Mouse (Mus musculus) kidney, embryonic 16.5 days (tissue): ENCODE measurements around the gene Adamts8. TPM values are rescaled to one million over a fixed set of nuclear protein-coding genes. Genes with fewer than 3 reads are reported as not detected.

Source experiments
- ATAC-seq: fragments of 200-750 bp; cut with Nextera tagmentation; 2 replicates; pipeline ENCODE4 v1.8.0; 2017; ENCODE audit warnings: moderate TSS enrichment; ENCODE audit not compliant: low FRiP score, low TSS enrichment
- H3K27ac ChIP-seq: fragments of 300-500 bp; sonication (generic); 2 replicates; pipeline ENCODE4 v1.5.1; 2014; ENCODE audit warnings: low read length
- H3K27me3 ChIP-seq: fragments of 300-500 bp; sonication (generic); 2 replicates; pipeline ENCODE4 v1.6.1; 2014; ENCODE audit warnings: low read length, control low read depth, mixed read lengths; ENCODE audit not compliant: insufficient read depth
- H3K36me3 ChIP-seq: fragments of 300-500 bp; sonication (generic); 2 replicates; pipeline ENCODE4 v1.6.1; 2014; ENCODE audit warnings: low read length, control low read depth, mixed read lengths; ENCODE audit not compliant: insufficient read depth
- H3K4me1 ChIP-seq: fragments of 300-500 bp; sonication (generic); 2 replicates; pipeline ENCODE4 v1.6.1; 2014; ENCODE audit warnings: low read length, control low read depth, mixed read lengths; ENCODE audit not compliant: insufficient read depth
- H3K4me2 ChIP-seq: fragments of 300-500 bp; sonication (generic); replicated peaks from 2 replicates; pipeline ENCODE4 v1.6.1; 2014; ENCODE audit warnings: low read depth, low read length
- H3K4me3 ChIP-seq: fragments of 300-500 bp; sonication (generic); 2 replicates; pipeline ENCODE4 v1.5.1; 2014; ENCODE audit warnings: mild to moderate bottlenecking, low read length
- H3K9ac ChIP-seq: fragments of 300-500 bp; sonication (generic); replicated peaks from 2 replicates; pipeline ENCODE4 v1.6.1; 2014; ENCODE audit warnings: low read length
- H3K9me3 ChIP-seq: fragments of 300-500 bp; sonication (generic); 2 replicates; pipeline ENCODE4 v1.6.1; 2016; ENCODE audit warnings: low read length, control low read depth
- whole genome bisulfite sequencing: fragments of 180-500 bp; shearing (Covaris S2); extraction: QIAGEN DNeasy Blood & Tissue Kit; methylation state at CpG from one replicate; pipeline ENCODE4 v1.1.7; 2014; 5-methylcytosine and 5-hydroxymethylcytosine counted together
- polyA plus RNA-seq: library from polyadenylated mRNA; unstranded; fragments of >200 nt; fragmentation: Nextera tagmentation; extraction: Ambion mirVana; gene quantifications from 2 replicates; pipeline ENCODE4 v1.2.1, GENCODE M21; 2015

Adamts8 gene
- polyA plus RNA-seq: 0.59 and 0.76 TPM in 2 replicates

DNA sequence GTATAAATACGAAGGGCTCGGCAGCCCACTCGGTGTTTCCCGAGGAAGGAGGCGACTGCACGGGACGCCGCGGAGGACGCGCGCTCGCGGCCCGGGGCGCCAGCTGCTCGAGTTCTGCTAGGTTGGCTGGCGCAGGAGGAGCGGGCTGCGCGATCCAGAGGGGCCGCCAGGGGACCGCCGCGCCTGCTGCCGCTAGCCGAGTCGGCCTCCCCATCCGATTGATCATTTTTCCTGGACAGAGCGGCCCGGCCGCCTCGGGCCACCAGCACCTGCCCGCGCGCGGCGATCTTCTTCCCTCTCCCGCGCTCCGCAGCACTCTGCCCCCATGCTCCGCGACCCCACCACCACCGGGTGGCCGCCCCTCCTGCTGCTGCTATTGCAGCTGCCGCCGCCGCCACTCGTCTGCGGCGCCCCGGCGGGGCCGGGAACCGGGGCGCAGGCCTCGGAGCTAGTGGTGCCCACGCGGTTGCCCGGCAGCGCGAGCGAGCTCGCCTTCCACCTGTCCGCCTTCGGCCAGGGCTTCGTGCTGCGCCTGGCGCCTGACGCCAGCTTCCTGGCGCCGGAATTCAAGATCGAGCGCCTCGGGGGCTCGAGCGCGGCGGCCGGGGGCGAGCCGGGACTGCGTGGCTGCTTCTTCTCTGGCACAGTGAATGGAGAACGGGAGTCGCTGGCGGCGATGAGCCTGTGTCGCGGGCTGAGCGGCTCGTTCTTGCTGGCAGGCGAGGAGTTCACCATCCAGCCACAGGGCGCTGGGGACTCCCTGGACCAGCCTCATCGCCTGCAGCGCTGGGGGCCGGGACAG lies at the start of gene Adamts8:
TSS of gene Adamts8 (plus strand) at position 51 of the 802 bp plus-strand sequence.
- H3K4me1 ChIP-seq: peaks cover 12% of the 10 kb centered on the region
- H3K9ac ChIP-seq: peak within 1 kb of the TSS; percentile 57
- peak; percentile 82 for ATAC-seq
- H3K27ac ChIP-seq: no peak within 1 kb of the TSS
- peak within 1 kb of the TSS; percentile 84 for H3K4me2 ChIP-seq
- no peaks in the 10 kb centered on the region for H3K36me3 ChIP-seq
- H3K9me3 ChIP-seq: no peaks in the 10 kb centered on the region
- WGBS: under 1% methylated on average over 96 of the region's 96 CpGs
- H3K4me3 ChIP-seq: peak within 1 kb of the TSS; percentile 52
- peaks cover 53% of the 10 kb centered on the region for H3K27me3 ChIP-seq

GRCm38 (mm10) chr9:30895618-30896017 lies 46.7 kb upstream of the Adamts8 start:
- Histone ChIP-seq H3K4me1 (no peaks in the 10 kb centered on the region), H3K27ac (no peak overlapping the region), H3K27me3 (no peaks in the 10 kb centered on the region), H3K4me3 (no peak overlapping the region), H3K4me2 (no peak overlapping the region), H3K36me3 (peaks cover 3% of the 10 kb centered on the region; the same call in 1 of the 2 replicates), H3K9ac (no peak overlapping the region), H3K9me3 (no peaks in the 10 kb centered on the region)
- ATAC-seq: no peak
- WGBS: 87% methylated on average over 3 of the region's 3 CpGs

GRCm38 (mm10) chr9:30896752-30897151 lies 45.6 kb upstream of the Adamts8 start:
- no peak overlapping the region for H3K27ac ChIP-seq
- 73% methylated on average over 5 of the region's 5 CpGs for WGBS
- 0 out of 2 replicates have a peak, but pooled peaks have one; percentile 65 for ATAC-seq

GRCm38 (mm10) chr9:30897169-30897568 lies 45.2 kb upstream of the Adamts8 start:
- H3K27ac ChIP-seq: no peak overlapping the region
- H3K4me1 ChIP-seq: no peaks in the 10 kb centered on the region
- H3K36me3 ChIP-seq: peaks cover 6% of the 10 kb centered on the region; the same call in 1 of the 2 replicates
- H3K27me3 ChIP-seq: no peaks in the 10 kb centered on the region
- H3K9ac ChIP-seq: no peak overlapping the region
- no peaks in the 10 kb centered on the region for H3K9me3 ChIP-seq
- WGBS: 76% methylated on average over 2 of the region's 2 CpGs
- no peak overlapping the region for H3K4me3 ChIP-seq
- ATAC-seq: no peak
- H3K4me2 ChIP-seq: no peak overlapping the region

More at GRCm38 (mm10) chr9:30896752-30897151, 45.6 kb upstream of the Adamts8 start:
- Histone ChIP-seq H3K9me3 (no peaks in the 10 kb centered on the region), H3K4me1 (no peaks in the 10 kb centered on the region), H3K27me3 (no peaks in the 10 kb centered on the region), H3K9ac (no peak overlapping the region), H3K4me3 (no peak overlapping the region), H3K4me2 (no peak overlapping the region), H3K36me3 (peaks cover 6% of the 10 kb centered on the region; the same call in 1 of the 2 replicates)

GRCm38 (mm10) chr9:30902152-30902551 lies 40.2 kb upstream of the Adamts8 start:
- Histone ChIP-seq H3K36me3 (peaks cover 10% of the 10 kb centered on the region), H3K4me2 (no peak overlapping the region), H3K4me1 (no peaks in the 10 kb centered on the region), H3K27ac (no peak overlapping the region), H3K9ac (no peak overlapping the region), H3K27me3 (no peaks in the 10 kb centered on the region), H3K9me3 (no peaks in the 10 kb centered on the region), H3K4me3 (no peak overlapping the region)
- no peak for ATAC-seq
- WGBS: 91% methylated on average over 19 of the region's 19 CpGs

DNA sequence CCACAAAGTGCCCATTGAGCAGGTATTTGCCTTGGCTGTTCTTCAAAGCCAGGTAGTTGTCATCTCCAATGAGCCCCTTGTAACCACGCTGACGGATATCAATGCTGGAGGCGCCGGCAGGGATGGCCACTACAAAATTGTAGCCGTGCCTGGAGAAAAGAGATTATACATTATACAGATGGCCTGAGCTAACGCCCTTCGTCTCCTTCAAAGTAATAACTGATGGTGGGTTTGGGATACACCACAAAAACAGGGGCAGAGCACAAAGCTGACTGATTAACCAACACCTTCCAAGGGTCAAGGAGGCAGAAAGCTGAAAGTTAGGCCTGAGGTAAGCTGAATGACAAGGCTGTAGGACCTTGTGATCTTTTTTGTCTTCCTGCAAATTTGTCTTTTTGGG lies 39.7 kb upstream of the Adamts8 start:
- no peak overlapping the region for H3K4me3 ChIP-seq
- H3K9me3 ChIP-seq: no peaks in the 10 kb centered on the region
- H3K27me3 ChIP-seq: no peaks in the 10 kb centered on the region
- H3K9ac ChIP-seq: no peak overlapping the region
- H3K4me2 ChIP-seq: no peak overlapping the region
- no peaks in the 10 kb centered on the region for H3K4me1 ChIP-seq
- 86% methylated on average over 7 of the region's 7 CpGs for WGBS
- H3K36me3 ChIP-seq: peaks cover 10% of the 10 kb centered on the region
- 0 out of 2 replicates have a peak, but pooled peaks have one; percentile 35 for ATAC-seq
- no peak overlapping the region for H3K27ac ChIP-seq

DNA sequence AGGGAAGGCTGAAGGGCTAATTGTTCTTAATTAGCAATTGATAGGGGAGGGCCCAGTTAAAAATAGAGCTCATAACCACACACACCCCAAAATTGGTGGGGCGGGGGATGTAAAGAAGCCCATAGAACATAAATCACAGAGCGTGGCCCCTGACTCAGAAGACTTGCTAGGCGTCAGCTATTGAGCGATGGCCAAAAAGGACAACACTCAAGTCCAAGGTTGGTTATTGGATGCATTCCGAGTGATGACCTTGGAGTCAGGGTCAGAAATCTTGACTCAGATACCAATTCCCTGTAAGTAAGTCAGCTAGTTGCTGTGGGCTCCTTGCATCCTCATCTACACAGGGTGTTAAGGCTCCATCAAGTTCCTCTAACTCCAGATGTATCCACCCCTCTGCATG lies 39.1 kb upstream of the Adamts8 start:
- H3K4me3 ChIP-seq: no peak overlapping the region
- no peaks in the 10 kb centered on the region for H3K27me3 ChIP-seq
- no peaks in the 10 kb centered on the region for H3K4me1 ChIP-seq
- H3K4me2 ChIP-seq: no peak overlapping the region
- 97% methylated on average over 5 of the region's 5 CpGs for WGBS
- H3K27ac ChIP-seq: no peak overlapping the region
- H3K9me3 ChIP-seq: no peaks in the 10 kb centered on the region
- peaks cover 12% of the 10 kb centered on the region for H3K36me3 ChIP-seq
- H3K9ac ChIP-seq: no peak overlapping the region
- ATAC-seq: no peak

DNA sequence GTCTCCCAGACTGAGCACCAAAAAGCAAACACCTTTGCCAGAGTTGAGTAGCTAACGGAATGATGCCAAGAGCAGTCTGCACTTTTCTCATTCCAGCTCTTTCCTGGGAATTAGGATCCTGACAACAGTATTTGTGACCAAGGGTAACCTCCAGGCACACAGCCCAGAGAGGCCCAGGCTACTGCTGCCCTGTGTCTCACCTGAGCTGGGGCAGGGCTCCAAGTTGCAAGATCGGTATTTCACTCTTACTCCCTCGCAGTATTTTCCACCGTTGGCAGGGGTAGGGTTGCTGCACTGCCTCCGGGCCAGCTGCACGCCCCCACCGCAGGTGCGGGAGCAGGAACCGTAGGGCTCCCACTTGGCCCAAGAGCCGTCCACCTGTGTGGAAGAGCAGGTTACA lies 36.5 kb upstream of the Adamts8 start:
- H3K9ac ChIP-seq: no peak overlapping the region
- H3K4me2 ChIP-seq: no peak overlapping the region
- no peak overlapping the region for H3K4me3 ChIP-seq
- ATAC-seq: no peak
- WGBS: 65% methylated on average over 10 of the region's 10 CpGs
- no peaks in the 10 kb centered on the region for H3K9me3 ChIP-seq
- no peaks in the 10 kb centered on the region for H3K27me3 ChIP-seq
- no peaks in the 10 kb centered on the region for H3K4me1 ChIP-seq
- peaks cover 6% of the 10 kb centered on the region for H3K36me3 ChIP-seq
- H3K27ac ChIP-seq: no peak overlapping the region

DNA sequence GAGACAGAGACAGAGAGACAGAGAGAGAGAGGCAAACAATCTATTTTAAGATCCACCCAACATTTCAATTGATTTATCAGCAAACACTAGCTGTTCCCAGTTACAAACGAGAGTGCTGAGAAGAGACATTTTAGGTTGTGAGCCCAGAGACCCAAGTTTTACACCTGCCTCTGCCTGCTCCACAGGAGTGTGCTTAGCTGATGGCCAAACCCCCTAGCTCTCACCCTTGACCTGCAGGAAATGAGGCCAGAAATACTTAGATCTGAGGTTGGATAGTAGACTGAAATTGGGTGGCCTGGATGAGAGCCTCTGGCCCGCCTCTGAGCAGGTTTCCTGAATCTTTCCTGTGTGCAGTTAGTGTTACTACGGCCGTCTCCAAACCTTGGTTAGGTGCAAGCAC lies 35.9 kb upstream of the Adamts8 start:
- Histone ChIP-seq H3K27ac (no peak overlapping the region), H3K9ac (no peak overlapping the region), H3K4me3 (no peak overlapping the region), H3K4me2 (no peak overlapping the region), H3K36me3 (peaks cover 6% of the 10 kb centered on the region), H3K4me1 (no peaks in the 10 kb centered on the region), H3K9me3 (no peaks in the 10 kb centered on the region), H3K27me3 (no peaks in the 10 kb centered on the region)
- ATAC-seq: no peak
- WGBS: 68% methylated on average over 4 of the region's 4 CpGs

- no peak for ATAC-seq
- WGBS: 58% methylated on average over 5 of the region's 5 CpGs
Observed at GRCm38 (mm10) chr9:30907677-30908295, 34.6 kb upstream of the Adamts8 start.

More at GRCm38 (mm10) chr9:30907677-30908295, 34.6 kb upstream of the Adamts8 start:
- Histone ChIP-seq H3K4me3 (no peak overlapping the region), H3K4me2 (no peak overlapping the region), H3K27ac (no peak overlapping the region), H3K27me3 (no peaks in the 10 kb centered on the region), H3K36me3 (peaks cover 2% of the 10 kb centered on the region; the same call in 1 of the 2 replicates), H3K4me1 (no peaks in the 10 kb centered on the region), H3K9ac (no peak overlapping the region), H3K9me3 (no peaks in the 10 kb centered on the region)
